Mouse (Mus musculus) heart, embryonic 11.5 days (tissue): ENCODE data around the gene Pcdh9. TPM values are rescaled to one million over a fixed set of nuclear protein-coding genes. Genes with fewer than 3 reads are reported as not detected.

Experiments used
- ATAC-seq: fragments of 200-750 bp; cut with Nextera tagmentation; replicated peaks from 2 replicates; pipeline ENCODE4 v1.8.0; 2017; ENCODE audit warnings: moderate library complexity; ENCODE audit not compliant: insufficient number of reproducible peaks, low FRiP score, low TSS enrichment
- H3K27ac ChIP-seq: fragments of 300-500 bp; sonication (generic); 2 replicates; pipeline ENCODE4 v1.5.1; 2014; ENCODE audit warnings: mild to moderate bottlenecking, low read depth, low read length
- H3K27me3 ChIP-seq: fragments of 300-500 bp; sonication (generic); 2 replicates; pipeline ENCODE4 v1.6.1; 2014; ENCODE audit warnings: mild to moderate bottlenecking, low read length, mixed read lengths; ENCODE audit not compliant: control insufficient read depth, insufficient read depth
- H3K36me3 ChIP-seq: fragments of 300-500 bp; sonication (generic); 2 replicates; pipeline ENCODE4 v1.6.1; 2014; ENCODE audit warnings: mild to moderate bottlenecking, low read length, moderate library complexity, mixed read lengths; ENCODE audit not compliant: control insufficient read depth, insufficient read depth
- H3K4me1 ChIP-seq: fragments of 300-500 bp; sonication (generic); 2 replicates; pipeline ENCODE4 v1.6.1; 2014; ENCODE audit warnings: low read length; ENCODE audit not compliant: control insufficient read depth, insufficient read depth
- H3K4me2 ChIP-seq: fragments of 300-500 bp; sonication (generic); 2 replicates; pipeline ENCODE4 v1.6.1; 2014; ENCODE audit warnings: mild to moderate bottlenecking, moderate library complexity
- H3K4me3 ChIP-seq: fragments of 300-500 bp; sonication (generic); 2 replicates; pipeline ENCODE4 v1.5.1; 2014; ENCODE audit warnings: low read depth, low read length
- H3K9ac ChIP-seq: fragments of 300-500 bp; sonication (generic); 2 replicates; pipeline ENCODE4 v1.6.1; 2014; ENCODE audit warnings: mild to moderate bottlenecking, low read depth, low read length, moderate library complexity
- H3K9me3 ChIP-seq: fragments of 300-500 bp; sonication (generic); replicated peaks from 2 replicates; pipeline ENCODE4 v1.6.1; 2016; ENCODE audit warnings: low read length; ENCODE audit not compliant: control insufficient read depth
- WGBS: fragments of 180-500 bp; shearing (Covaris S2); extraction: QIAGEN DNeasy Blood & Tissue Kit; methylation state at CpG from one replicate; pipeline ENCODE4 v1.1.7; 2014; ENCODE audit not compliant: insufficient replicate concordance; 5-methylcytosine and 5-hydroxymethylcytosine counted together
- polyA plus RNA-seq: library from polyadenylated mRNA; unstranded; fragments of >200 nt; fragmentation: Nextera tagmentation; extraction: Ambion mirVana; gene quantifications from 2 replicates; pipeline ENCODE4 v1.2.1, GENCODE M21; 2014

Gene Pcdh9
- polyA plus RNA-seq, 1 experiment from 2014 or later = 5.6 TPM

GRCm38 (mm10) chr14:93564361-93564760 lies 326.1 kb downstream of the Pcdh9 start:
- Histone ChIP-seq H3K4me2 (no peak overlapping the region), H3K27me3 (no peaks in the 10 kb centered on the region), H3K4me3 (no peak overlapping the region), H3K9me3 (no peaks in the 10 kb centered on the region), H3K36me3 (no peaks in the 10 kb centered on the region), H3K27ac (no peak overlapping the region), H3K9ac (no peak overlapping the region), H3K4me1 (no peaks in the 10 kb centered on the region)
- ATAC-seq = no peak
- 71% methylated on average over 2 of the region's 2 CpGs for WGBS

GRCm38 (mm10) chr14:93561577-93561976 lies 328.9 kb downstream of the Pcdh9 start:
- ATAC-seq = no peak
- no peaks in the 10 kb centered on the region for H3K9me3 ChIP-seq
- no peak overlapping the region for H3K27ac ChIP-seq
- no peak overlapping the region for H3K9ac ChIP-seq
- no peaks in the 10 kb centered on the region for H3K27me3 ChIP-seq
- H3K4me2 ChIP-seq = no peak overlapping the region
- WGBS = 79% methylated on average over 1 of the region's 1 CpGs
- H3K36me3 ChIP-seq = no peaks in the 10 kb centered on the region
- H3K4me3 ChIP-seq = no peak overlapping the region
- H3K4me1 ChIP-seq = no peaks in the 10 kb centered on the region

- H3K27me3 ChIP-seq = no peaks in the 10 kb centered on the region
- 75% methylated on average over 3 of the region's 3 CpGs for WGBS
- no peak for ATAC-seq
- no peak overlapping the region for H3K4me2 ChIP-seq
- no peak overlapping the region for H3K9ac ChIP-seq
- H3K27ac ChIP-seq = no peak overlapping the region
- H3K4me1 ChIP-seq = no peaks in the 10 kb centered on the region
- no peaks in the 10 kb centered on the region for H3K36me3 ChIP-seq
- H3K4me3 ChIP-seq = no peak overlapping the region
- H3K9me3 ChIP-seq = no peaks in the 10 kb centered on the region
These were observed 336.7 kb downstream of the Pcdh9 start for GRCm38 (mm10) chr14:93553771-93554170.

- Histone ChIP-seq H3K27ac (no peak overlapping the region), H3K9me3 (no peaks in the 10 kb centered on the region), H3K36me3 (no peaks in the 10 kb centered on the region), H3K4me1 (no peaks in the 10 kb centered on the region), H3K27me3 (no peaks in the 10 kb centered on the region), H3K9ac (no peak overlapping the region), H3K4me2 (no peak overlapping the region), H3K4me3 (no peak overlapping the region)
- WGBS = 56% methylated on average over 6 of the region's 6 CpGs
- no peak for ATAC-seq
These were observed 344.9 kb downstream of the Pcdh9 start for GRCm38 (mm10) chr14:93545575-93545974.

- no peak overlapping the region for H3K27ac ChIP-seq
- no peak for ATAC-seq
- H3K27me3 ChIP-seq = no peaks in the 10 kb centered on the region
- H3K4me2 ChIP-seq = no peak overlapping the region
- 82% methylated on average over 11 of the region's 11 CpGs for WGBS
- H3K9me3 ChIP-seq = no peaks in the 10 kb centered on the region
- no peaks in the 10 kb centered on the region for H3K4me1 ChIP-seq
- no peak overlapping the region for H3K9ac ChIP-seq
- H3K4me3 ChIP-seq = no peak overlapping the region
- no peaks in the 10 kb centered on the region for H3K36me3 ChIP-seq
These were observed 346.4 kb downstream of the Pcdh9 start for GRCm38 (mm10) chr14:93543970-93544627.

- Histone ChIP-seq H3K9ac (no peak overlapping the region), H3K4me1 (no peaks in the 10 kb centered on the region), H3K27ac (no peak overlapping the region), H3K27me3 (no peaks in the 10 kb centered on the region), H3K36me3 (no peaks in the 10 kb centered on the region), H3K4me2 (no peak overlapping the region), H3K4me3 (no peak overlapping the region), H3K9me3 (no peaks in the 10 kb centered on the region)
- no peak for ATAC-seq
- 73% methylated on average over 3 of the region's 3 CpGs for WGBS
These were observed 346.9 kb downstream of the Pcdh9 start for GRCm38 (mm10) chr14:93543561-93543960.

GRCm38 (mm10) chr14:93534928-93535327 lies 355.6 kb downstream of the Pcdh9 start:
- Histone ChIP-seq H3K4me2 (no peak overlapping the region), H3K9ac (no peak overlapping the region), H3K9me3 (no peaks in the 10 kb centered on the region), H3K4me3 (no peak overlapping the region), H3K27ac (no peak overlapping the region), H3K4me1 (peaks cover 2% of the 10 kb centered on the region; the same call in 1 of the 2 replicates), H3K27me3 (no peaks in the 10 kb centered on the region), H3K36me3 (no peaks in the 10 kb centered on the region)
- ATAC-seq = no peak
- WGBS = 74% methylated on average over 4 of the region's 4 CpGs

- no peak overlapping the region for H3K4me3 ChIP-seq
- H3K9ac ChIP-seq = no peak overlapping the region
- H3K27me3 ChIP-seq = no peaks in the 10 kb centered on the region
- H3K4me1 ChIP-seq = peaks cover 6% of the 10 kb centered on the region
- H3K4me2 ChIP-seq = no peak overlapping the region
- 65% methylated on average over 8 of the region's 8 CpGs for WGBS
- no peak overlapping the region for H3K27ac ChIP-seq
- H3K36me3 ChIP-seq = no peaks in the 10 kb centered on the region
- no peak for ATAC-seq
- no peaks in the 10 kb centered on the region for H3K9me3 ChIP-seq
These were observed 367.0 kb downstream of the Pcdh9 start for GRCm38 (mm10) chr14:93523430-93523829.

- WGBS = 85% methylated on average over 5 of the region's 5 CpGs
- no peak overlapping the region for H3K9ac ChIP-seq
- H3K27me3 ChIP-seq = no peaks in the 10 kb centered on the region
- H3K27ac ChIP-seq = no peak overlapping the region
- no peak for ATAC-seq
- H3K36me3 ChIP-seq = no peaks in the 10 kb centered on the region
- H3K9me3 ChIP-seq = no peaks in the 10 kb centered on the region
- H3K4me1 ChIP-seq = peaks cover 6% of the 10 kb centered on the region
- no peak overlapping the region for H3K4me2 ChIP-seq
- no peak overlapping the region for H3K4me3 ChIP-seq
These were observed 370.3 kb downstream of the Pcdh9 start for GRCm38 (mm10) chr14:93520166-93520565.
